Mouse (Mus musculus) thymus, postnatal 14 days (tissue): Measurements from ENCODE around the gene Naif1.
A peak's percentile ranks its signal among the peaks of the same experiment; 100 is the strongest.

ENCODE experiments used
- DNase-seq: peaks from one replicate; pipeline ENCODE4 v3.0.0; 2021

Gene Naif1

DNA sequence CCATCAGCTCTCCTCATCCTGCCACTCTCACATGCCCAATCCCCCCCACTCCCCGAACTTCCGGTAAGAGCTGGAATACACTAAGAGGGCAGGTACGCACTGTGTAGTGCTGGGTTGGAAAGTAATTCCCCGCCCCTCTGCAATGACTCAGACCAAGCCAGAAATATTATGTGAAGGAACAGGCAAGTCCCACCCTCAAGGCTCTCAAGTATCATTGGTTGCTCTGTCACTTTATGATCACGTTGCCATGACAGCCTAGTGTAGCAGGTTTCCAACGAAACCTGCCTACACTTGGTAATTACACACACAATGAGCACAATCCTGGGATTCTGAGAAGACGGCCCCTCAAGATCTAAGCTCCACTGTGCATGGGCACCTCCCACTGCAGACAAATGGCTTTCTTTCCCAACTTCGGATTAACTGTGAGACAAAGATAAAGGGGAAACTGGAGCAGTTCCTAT lies 22.0 kb upstream of the Naif1 start:
- DNase-seq = no peak

DNA sequence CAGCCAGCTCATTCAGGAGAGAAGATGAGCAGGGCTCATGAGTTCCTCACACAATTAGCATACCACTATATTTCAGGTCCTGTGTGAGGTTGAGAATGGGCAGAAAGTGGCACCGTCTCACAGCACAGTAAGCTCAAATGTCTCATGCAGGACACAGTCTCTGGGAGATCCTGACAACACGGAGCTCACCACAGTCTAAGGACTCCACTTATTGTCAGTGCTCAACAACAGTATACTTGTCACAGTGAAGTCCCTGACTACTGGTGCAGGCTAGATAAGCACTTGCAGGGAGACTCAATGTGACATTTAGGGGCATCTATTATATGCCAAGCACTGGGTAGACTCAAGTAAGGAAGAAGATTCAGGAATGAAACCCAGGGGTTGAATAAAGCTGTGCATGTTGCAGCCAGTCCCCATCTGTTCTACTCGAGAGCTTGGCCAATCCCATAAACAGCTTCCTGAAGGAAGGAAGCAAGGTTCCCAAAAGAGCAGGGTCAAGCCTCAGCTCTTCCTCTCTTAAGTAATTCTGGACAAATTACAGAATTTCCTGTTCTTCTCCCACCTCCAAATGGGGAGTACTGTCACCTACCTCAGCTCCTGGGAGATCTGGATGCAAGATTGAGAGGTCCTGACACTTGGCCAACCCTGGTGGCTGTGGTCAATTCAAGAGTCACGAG lies 20.9 kb upstream of the Naif1 start:
- no peak for DNase-seq

DNA sequence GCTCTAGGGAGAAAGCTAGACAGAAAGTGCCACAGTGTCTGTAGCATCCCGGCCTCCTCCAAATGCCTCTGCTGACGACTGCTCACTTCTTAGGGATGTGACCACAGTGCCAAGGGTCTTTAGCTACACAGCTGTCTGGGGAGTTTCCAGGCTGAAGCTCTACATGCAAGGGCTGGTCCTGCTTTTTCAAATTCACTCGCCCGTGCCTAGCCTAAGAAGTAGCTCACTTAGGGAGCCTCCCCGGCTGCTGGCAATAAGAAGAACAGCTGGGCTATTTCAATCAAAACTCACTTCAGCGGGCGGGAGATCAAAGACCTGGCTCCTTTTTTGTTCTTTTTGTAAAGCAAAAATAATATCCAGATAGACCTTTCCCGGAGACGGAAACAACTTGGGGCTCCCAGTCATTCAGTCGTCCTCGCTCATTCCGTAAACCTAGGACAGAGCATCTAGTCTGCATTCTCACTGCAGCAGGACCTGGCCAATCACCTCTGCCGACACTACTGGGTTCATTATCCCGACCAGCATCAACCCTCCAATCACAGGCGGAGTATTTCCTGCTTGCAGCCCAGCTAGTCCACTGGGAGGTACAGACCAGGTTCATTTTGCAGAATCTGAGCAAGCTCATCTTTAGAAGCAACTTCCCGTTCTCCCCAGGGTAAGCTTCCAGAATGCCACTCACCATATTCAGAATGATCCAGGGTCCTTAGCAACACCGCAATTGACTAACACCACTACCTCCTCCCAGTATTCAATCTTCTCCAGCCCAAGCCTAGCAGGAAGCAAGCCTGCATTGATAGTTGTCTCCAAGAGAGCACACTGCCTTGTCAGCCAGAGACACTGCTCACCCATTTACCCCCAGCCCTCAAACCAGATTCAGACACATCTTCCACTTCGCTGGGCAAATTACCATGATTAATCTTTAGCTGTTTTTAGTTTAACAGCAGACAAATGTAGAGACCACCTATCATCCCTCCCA lies 19.3 kb upstream of the Naif1 start:
- no peak for DNase-seq

DNA sequence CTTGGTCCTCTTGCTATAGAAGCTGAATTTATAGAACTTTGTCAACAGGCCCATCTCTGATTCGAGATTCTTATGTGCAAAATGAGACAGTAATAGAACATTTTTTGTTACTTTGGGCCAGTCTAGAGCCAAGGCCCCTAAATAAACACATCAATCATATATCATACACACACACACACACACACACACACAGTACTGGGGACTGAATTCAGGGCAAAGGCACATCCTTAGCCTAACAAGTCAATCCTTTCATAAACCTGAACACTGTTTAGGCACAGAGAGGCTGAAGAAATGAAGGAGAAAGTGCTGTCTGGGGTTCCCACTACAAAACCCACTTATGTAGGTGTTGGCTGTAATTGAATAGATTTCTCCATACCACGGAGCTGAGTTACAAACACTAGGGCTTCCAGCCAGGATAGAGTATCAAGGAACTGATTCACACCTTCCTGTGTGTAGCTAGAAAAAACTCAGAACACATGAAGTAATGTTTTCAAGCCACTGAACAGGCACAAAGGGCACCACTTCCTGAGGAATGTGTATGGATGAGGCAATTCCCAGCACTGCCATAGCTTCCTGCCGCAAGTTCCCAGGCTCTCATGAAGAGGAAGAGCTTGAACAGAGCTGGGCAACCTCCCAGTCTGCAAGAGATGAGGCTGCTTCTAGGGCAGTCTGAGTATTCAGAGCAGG lies 13.4 kb upstream of the Naif1 start:
- DNase-seq = no peak

DNA sequence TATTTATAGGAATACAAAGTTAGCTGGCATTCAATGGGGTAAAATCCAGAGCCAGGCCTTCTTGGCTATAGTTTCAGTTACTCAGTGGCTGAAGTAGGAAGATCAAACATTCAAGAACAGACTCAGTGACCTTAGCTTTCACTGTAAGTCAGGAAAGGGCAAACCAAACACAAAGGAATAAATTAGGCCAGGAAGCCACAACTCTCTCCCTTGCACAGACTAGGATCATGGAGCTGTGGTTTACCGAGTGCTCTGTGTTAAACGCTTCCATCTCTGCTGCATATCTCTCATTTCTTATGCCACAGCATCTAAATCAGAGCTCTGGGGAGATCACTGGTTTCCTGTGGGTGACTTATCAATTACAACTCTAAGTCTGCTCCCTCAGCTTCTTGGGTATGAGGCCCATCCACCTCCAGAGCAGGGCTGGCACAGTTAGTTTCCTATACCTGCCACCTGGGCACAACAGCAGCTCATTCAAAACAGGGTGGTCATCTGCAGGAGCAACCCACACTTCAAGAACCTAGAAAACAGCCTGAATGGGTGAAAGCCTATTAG lies 12.6 kb upstream of the Naif1 start:
- DNase-seq = no peak

DNA sequence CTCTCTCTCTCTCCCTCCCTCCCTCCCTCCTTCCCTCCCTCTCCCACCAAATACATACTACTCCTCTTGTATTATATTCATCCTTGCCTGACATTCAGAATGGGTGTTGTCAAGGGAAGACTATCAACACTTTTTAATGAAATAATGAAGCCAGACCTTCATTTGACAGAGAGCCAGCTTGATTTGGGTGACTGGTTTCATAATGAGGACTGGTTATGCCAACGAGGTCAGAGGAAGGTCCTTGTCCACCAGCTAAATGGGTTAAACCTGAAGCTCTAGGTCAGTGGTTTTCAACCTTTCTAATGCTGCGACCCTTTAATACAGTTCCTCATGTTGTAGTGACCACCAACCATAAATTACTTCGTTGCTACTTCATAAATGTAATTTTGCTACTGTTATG lies 11.5 kb upstream of the Naif1 start:
- DNase-seq = no peak

DNA sequence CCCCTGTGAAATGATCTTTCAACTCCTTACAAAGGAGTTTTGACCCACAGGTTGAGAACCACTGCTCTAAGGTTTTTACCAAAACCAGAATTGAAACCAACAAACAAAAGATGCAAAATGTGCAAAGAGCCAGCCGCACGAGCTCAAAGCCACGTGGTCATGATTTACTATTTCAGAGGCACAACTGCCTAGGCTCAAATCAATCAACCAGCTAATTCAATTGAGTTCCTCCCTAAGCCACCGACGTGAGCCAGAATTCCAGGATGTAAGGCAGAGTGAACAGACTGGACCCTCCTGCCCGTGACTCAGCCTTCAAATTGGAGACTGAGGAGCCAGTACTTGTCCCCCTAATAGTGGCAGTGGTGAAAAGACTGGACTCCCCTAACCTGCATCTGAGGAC lies 11.1 kb upstream of the Naif1 start:
- DNase-seq = no peak

DNA sequence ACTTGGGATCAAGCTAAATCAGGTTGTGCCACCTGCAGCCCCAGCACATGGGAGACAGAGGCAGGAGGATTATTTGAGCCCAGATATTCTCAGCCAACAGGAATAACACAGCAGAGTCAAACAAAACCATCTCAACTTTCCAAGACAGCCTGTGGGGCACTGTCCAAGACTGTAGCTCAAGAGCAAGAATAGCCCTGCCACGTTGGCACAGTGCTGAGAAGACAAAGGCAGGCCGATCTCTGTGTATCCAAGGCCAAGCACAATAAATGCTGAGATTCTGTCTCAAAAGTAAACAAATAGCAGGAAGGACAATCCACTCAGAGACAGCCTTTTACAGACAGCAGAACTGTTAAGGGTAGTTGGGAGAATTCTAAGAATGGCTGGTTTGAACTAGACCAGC lies 10.1 kb upstream of the Naif1 start:
- DNase-seq = no peak

DNA sequence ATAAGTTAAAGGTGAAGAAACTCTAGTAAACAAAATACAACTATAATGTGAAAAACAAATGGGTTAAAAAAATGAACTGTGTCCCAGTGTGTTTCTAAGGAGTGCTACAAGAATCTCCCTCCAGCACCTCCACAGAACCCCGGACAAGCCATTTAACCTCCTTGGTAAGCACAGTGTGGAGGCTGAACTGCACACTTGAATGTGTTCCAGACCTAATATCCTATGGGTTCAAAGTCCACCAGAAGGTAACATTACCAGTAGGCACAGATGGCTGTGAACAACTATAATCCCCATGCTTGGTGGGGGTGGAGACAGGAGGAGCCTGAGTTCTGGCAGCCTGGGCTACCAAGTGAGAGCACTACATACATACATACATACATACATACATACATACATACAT lies 9.6 kb upstream of the Naif1 start:
- no peak for DNase-seq

DNA sequence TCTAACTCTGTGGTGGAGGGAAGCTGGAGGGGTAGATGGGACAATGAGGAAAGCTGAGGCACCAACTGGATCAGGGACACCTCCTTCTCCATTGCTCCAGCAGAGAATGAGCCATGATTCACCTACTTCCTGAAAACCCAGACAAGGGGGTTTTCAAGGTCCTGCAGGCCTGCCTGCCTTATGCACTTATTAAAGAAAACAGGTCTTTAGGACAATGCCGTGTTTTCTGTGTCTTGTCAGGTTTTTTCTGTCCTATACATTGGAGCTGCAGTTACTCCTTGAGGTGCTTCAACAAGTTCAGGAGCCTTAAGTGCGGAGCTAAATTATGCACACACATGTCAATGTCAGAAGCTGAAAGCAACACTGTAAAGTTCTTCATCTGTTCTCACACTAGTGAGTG lies 8.7 kb upstream of the Naif1 start:
- no peak for DNase-seq

DNA sequence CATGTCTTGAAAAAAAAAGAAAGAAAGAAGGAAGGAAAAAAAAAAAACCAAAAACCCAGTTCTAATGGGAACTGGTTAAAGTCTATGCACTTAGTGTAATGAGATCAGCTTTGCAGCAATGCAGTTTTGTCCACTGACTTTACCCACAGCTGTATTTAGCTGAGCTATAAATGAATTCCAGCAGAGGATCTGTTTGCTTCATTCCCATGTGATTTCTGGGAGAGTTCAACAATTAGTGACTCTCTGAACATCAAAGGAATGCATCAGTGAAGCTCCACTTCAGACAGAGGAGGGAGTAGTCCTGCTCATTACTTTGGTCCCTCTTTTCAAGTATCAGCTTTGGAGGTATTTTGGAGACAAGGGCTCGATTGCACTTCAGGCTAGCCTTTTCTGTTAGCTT lies 4.7 kb upstream of the Naif1 start:
- DNase-seq = no peak

DNA sequence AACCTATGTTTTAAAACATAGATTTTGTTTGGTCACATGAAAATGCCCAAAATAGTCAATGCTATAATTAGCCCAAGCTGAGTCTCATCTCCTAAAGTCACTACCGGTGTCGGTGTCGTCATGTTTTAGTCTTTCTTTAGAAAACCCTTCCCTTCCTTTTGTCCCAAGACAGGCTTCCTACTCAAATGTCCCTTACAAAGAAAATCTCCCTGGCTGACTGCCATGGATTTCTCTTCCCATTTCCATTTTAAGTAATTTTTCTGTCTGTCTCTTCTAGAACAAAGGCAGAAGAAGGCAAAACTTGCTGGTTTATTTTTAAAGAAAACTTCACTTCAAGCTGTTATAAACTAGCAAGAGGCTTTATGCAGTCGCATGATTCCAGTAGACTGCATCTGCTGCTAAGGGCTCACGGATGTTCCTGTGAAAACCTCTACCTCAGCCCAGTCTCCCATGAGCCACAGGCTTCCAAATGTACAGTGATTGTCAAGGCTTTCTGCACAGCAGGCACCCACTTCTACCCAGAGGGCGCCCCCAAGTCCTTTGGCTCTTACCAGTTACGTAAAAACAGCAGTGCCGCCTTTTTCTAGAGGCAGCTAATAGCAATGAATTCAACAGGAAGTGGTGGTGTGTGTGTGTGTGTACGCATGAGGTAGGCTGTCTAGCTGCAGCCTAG lies 2.9 kb upstream of the Naif1 start:
- peak; percentile 81 for DNase-seq

DNA sequence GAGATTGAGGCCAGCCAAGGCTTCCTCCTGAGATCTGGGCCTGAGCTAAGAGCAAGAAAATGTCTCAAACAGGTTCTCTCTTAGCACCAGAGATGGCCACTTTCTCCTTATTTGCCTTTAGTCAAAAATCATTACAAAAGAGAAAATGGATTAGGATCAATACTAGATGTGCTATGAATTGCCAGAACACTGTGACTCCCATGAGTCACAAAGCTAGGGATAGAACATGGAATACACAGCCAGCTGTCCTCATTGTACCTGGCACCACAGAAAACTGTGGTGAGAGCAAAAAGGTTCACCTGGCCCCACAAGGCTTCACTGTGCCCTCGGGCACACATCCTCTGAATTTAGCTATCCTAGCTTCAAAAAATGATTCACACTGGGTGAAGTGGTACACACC lies 1.8 kb upstream of the Naif1 start:
- DNase-seq = no peak

DNA sequence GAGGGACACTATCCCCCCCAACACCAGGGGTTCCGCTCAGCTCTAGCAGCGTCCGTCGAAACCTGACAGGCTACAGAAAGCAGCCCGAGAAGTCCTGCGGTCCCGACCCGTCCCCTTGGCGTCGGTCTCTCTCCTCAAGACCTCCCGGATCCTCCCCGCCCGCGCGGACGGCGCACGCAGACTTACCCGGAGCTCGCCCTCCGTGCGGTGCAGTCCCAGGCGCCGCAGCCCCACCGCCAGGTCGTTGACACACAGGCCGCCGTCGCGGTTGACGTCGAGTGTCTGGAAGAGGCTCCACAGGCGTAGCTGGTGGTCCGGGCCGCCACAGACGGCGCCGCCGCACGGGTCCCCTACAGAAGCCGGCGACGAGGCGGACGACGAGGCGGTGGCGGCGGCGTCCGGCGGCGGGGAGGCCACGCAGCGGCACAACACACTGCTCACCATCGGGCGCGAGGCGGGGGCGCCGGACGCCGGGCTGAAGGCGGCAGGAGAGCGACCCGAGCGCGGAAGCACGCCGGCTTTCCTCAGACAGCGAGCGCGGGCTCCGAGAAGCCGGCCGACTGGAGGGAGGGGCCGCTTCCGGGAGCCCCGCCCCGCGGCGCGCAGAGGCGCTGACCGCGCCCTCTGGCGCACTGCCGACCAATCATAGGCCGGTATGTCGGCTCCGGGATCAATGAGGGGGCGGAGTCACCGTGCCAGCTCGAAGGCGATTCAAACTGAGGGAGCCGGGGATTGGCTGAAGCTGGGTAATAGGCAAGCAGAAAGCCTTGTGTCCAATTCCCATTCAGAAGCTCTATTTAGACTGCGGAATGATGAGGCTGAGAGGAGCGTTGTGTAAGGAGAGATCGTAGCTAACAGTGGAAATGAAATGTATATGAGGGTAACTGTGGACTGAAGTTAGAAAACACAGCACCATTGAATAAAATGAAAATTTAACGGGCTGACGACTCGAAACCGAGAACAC lies 906 bp downstream of the Naif1 start, which contains the start of gene Slc25a25:
TSS of gene Slc25a25 (minus strand) at position 565 of the 964 bp plus-strand sequence.
- DNase-seq = peak; percentile 98

DNA sequence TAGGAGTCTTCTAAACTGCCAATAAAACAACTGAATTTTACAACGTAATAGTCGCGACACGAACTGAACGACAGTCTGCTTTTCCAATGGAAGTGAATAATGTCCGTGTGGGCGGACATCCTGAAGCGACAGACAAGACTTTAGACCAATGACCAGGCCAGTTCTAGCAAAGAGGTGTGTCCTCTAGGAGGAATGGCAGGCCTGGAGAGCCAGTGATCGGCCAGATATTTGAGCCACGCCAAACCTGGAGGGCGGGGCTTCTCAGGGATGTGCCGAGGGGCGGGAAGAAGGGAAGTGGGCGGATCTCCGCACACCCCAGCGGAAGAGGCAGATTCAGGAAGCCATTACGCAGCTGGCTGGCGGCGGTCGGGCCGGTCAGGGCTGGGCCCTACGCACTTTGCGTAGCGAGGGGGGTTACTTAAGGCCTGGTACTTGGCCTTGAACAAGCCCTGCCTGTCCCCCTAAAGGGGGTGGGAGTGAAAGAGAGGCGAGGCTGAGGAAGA lies 1.7 kb downstream of the Naif1 start:
- peak; percentile 97 for DNase-seq

DNA sequence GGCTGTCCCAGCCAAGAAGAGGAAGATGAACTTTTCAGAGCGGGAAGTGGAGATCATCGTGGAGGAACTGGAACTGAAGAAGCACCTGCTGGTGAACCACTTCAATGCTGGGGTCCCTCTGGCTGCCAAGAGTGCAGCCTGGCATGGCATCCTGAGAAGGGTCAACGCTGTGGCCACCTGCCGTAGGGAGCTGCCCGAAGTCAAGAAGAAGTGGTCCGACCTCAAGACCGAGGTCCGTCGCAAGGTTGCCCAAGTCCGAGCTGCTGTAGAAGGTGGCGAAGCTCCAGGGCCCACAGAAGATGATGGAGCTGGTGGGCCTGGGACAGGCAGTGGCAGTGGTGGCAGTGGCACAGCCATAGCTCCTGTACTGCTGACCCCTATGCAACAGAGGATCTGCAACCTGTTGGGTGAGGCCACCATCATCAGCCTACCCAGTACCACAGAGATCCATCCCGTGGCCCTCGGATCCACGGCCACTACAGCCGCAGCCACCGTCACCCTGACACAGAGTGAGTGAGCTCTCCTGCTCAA lies 2.2 kb downstream of the Naif1 start:
- peak; percentile 41 for DNase-seq

DNA sequence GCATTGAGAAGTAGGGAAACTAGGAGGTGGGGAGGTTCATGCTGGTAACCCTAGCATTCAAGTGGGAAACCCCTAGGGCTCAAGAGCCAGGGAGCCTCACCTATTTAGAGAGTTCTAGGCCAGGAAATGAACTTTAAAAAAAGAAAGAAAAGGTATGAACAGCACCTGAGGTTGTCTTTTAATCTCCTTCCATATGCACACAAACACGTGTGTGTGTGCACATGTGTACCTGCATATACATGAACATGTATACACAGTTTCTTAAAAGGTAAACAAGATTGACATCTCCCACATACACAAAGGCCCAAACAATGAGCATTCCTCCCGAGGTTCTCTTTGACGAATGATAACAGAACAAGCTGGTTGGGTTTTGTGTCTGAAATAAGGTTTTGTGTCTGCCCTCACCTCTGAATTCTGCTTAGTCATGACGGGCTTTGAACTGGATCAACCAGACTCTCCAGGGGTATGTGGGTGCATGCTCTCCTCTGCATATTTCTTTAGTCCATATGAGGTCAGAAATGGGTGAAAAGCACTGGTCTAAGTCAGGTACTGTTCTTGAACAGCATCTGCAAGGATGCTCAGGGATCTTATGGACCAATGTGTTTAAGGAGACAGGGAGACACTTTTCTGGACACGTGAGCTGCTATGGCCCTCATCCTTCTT lies 3.5 kb downstream of the Naif1 start:
- no peak for DNase-seq

DNA sequence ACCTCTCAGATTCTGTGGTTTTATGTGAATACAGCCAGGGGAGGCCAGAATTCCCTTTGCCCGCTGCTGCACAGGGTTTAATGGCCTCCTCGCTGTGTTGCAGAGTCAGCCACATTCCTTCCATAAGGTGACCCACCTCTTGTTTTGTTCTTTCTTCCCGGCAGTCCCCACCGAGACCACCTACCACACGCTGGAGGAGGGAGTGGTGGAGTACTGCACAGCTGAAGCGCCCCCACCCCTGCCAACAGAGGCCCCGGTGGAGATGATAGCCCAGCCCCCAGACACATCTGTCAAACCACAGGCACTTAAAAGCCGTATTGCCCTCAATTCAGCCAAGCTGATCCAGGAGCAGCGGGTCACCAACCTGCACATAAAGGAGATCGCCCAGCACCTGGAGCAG lies 4.4 kb downstream of the Naif1 start:
- peak; percentile 44 for DNase-seq

DNA sequence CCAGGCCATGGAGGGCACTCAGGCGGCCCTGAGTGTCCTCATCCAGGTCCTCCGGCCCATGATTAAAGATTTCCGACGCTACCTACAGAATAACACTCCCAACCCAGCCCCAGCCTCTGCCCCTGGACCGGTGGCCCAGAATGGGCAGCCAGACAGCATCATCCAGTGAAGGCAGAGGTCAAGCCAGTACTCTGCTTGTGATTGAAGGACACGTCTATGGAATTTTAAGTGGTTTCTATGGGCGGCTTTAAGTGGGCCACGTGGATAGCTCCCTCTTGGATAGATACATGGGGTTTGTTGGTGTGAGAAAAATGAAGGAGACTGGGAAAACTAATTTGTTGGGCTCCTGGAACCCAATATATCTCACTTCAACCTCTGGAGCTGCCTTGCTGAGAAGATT lies 4.8 kb downstream of the Naif1 start:
- no peak for DNase-seq

DNA sequence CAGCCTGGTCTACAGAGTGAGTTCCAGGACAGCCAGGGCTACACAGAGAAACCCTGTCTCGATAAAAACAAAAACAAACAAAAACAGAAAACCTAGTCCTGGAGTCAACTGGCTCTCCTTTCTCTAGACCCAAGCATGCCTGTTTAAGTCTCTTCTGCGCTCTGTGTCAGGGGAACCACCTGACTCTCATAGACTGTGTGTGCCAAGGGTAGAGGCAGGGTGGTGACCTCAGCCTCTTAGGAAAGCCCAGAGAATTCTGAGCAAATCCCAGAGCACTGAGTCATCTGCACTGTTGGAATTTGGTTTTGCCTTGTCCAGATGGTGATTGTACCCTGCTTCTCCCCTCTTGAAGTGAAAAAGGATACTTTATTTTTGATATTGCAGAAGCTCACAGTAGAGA lies 8.0 kb downstream of the Naif1 start:
- DNase-seq = no peak
